Mouse (Mus musculus) layer of hippocampus, adult 11-12 months (tissue): ENCODE results near the gene Nf1.
A peak's percentile ranks its signal among the peaks of the same experiment; 100 is the strongest.
"Not testable (repeated sequence)": the region's sequence is repeated elsewhere in the genome, so short reads cannot be mapped to it uniquely, and the experiment has no call there.

Source experiments
- DNase-seq: peaks from one replicate; pipeline ENCODE4 v3.0.0; 2022; ENCODE audit warnings: low spot score

Nf1 gene

DNA sequence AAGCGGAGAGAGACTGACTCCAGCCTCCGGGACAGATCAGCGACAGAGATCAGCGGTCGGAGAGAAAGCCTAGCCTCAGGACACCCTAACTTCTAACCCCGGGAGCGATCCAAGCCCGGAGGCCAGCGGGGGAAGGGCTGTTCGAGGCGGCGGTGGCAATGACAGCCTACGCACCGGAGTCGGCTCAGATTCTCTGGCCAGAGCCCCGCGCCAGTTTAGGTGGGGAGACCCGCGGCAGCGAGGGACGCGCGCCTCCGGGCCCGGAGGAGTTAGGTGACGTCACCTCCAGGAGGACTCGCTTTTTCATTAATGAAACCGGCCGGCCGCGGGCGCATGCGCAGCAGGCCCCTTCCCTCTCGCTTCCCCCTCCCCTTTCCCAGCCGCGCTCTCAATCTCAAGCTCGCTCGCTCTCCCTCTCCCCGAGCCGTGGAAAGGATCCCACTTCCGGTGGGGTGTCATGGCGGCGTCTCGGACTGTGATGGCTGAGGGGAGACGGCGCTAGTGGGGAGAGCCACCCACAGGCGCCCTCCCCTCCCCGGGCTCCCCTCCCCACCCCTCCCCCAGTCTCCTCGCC, at the start of gene Nf1:
Gene Nf1 (plus strand): TSS at position 460 of the 574 bp plus-strand sequence.
- DNase-seq, result peak; percentile 96

DNA sequence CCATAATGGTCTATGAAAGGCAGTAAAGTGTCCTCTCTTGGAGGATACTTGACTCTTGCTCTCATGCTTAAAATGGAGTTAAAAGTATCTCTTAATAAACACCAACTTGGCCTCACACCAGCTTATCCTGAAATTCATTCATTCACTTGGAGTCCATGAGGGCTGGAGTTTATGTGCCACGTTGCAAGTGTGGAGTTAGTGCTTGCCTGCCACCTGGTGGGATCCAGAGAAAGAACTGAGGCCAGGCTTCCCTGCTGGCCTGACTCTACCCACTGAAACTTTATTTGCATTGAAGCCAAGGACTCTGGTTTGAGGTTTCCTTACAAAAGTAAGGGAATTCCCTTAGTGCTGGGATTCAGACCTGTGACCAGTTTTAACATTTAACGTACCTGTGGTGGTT, 49.0 kb upstream of the Nf1 start:
- peak; percentile 33 for DNase-seq

DNA sequence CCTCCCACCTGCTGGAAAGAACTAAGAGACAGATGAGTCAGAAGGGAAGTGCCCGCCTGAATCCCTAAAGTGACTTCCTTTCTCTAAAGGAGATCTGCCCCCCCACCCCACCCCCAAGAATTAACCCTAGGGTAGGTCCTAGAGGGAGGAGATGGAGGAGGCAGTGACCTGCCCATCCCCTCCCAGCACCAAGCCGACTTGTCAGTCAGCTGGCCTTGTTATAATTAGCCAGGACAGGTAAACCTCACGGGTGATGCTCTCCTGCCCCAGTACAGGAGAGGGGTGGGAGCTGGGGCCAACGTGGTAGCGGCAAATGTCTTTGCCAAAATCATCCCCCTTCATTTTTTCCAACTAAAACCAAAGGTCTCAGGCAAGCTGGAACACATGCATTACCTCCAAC, 47.8 kb upstream of the Nf1 start:
- no peak for DNase-seq

- DNase-seq, result no peak
Observed at GRCm38 (mm10) chr11:79292130-79292529, 47.4 kb upstream of the Nf1 start.

GRCm38 (mm10) chr11:79293025-79293424, 46.5 kb upstream of the Nf1 start:
- no peak for DNase-seq

- DNase-seq, result no peak
Observed at GRCm38 (mm10) chr11:79293971-79294370, 45.5 kb upstream of the Nf1 start.

GRCm38 (mm10) chr11:79296167-79296566, 43.3 kb upstream of the Nf1 start:
- DNase-seq, result peak; percentile 65

GRCm38 (mm10) chr11:79296856-79297491, 42.5 kb upstream of the Nf1 start, which contains the start of gene Gm9964:
Gene Gm9964 (minus strand): TSS chr11:79296906.
- no peak for DNase-seq

DNA sequence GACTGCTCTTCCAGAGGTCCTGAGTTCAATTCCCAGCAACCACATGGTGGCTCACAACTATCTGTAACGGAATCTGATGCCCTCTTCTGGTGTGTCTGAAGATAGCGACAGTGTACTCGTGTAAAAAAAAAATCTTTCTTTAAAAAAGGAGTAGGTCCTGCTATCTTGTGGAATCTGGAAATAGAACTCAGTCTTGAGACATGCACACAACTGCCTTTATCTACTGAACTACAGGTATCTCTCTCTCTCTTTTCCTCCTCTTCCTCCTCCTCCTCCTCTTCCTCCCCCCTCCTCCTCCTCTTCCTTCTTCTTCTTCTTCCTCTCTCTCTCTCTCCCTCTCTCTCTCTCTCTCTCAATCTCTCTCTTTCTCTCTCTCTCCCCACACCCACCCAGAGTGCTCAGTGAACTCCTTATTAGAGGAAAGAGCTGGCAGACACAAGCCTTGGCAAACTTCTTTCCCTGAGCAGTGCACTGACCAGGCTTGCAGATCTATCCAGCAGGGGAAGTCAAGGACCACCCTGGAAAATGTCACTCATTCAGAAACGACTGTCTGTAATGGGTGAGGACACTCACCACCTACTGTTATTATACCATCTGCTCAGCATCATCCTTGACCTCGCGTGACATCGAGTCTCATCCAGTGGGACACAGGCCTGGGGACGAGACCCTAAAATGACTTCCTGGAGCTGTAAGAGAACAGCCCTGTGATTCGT, 39.6 kb upstream of the Nf1 start:
- no peak for DNase-seq

- no peak for DNase-seq
Observed at GRCm38 (mm10) chr11:79303109-79303508, 36.4 kb upstream of the Nf1 start.

DNA sequence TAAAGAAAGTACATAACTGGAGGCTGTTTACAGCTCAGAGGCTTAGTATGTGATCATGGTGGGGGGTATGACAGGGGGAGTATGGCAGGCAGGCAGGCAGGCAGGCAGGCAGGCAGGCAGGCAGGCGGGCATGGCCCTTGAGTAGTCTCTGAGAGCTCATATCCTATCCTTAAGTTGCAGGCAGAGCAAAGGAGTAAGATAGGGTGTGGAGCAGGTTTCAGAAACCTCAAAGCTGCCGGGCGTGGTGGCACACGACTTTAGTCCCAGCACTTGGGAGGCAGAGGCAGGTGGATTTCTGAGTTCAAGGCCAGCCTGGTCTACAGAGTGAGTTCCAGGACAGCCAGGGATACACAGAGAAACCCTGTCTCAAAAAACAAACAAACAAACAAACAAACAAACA, 35.2 kb upstream of the Nf1 start:
- not testable (repeated sequence) for DNase-seq

- no peak for DNase-seq
Observed at GRCm38 (mm10) chr11:79305697-79306340, 33.7 kb upstream of the Nf1 start.

- no peak for DNase-seq
Observed at GRCm38 (mm10) chr11:79306510-79306909, 33.0 kb upstream of the Nf1 start.

- DNase-seq, result peak; percentile 46
Observed at GRCm38 (mm10) chr11:79306996-79307395, 32.5 kb upstream of the Nf1 start.

GRCm38 (mm10) chr11:79307560-79308200, 31.8 kb upstream of the Nf1 start:
- no peak for DNase-seq

- DNase-seq, result no peak
Observed at GRCm38 (mm10) chr11:79310467-79310866, 29.0 kb upstream of the Nf1 start.

GRCm38 (mm10) chr11:79316807-79317345, 22.6 kb upstream of the Nf1 start:
- no peak for DNase-seq

DNA sequence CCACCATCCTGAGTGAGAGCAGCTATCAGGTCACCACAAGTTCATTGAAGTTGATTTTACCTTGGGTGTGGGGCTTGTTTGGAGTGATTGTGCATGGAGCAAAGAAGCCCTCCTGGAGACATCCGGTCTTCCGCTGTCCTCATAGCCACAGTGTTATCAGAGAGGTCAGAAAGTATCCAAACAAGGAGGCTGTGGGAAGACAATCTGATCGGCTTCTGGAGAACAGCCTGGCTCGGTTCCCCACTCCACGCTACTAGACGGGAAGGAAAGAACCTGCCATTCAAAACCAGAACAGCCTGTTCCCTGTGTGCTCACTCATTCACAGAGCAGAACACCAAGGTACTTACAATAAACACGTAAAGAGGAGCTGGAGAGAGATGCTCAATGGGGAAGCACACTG, 19.7 kb upstream of the Nf1 start:
- DNase-seq, result no peak

DNA sequence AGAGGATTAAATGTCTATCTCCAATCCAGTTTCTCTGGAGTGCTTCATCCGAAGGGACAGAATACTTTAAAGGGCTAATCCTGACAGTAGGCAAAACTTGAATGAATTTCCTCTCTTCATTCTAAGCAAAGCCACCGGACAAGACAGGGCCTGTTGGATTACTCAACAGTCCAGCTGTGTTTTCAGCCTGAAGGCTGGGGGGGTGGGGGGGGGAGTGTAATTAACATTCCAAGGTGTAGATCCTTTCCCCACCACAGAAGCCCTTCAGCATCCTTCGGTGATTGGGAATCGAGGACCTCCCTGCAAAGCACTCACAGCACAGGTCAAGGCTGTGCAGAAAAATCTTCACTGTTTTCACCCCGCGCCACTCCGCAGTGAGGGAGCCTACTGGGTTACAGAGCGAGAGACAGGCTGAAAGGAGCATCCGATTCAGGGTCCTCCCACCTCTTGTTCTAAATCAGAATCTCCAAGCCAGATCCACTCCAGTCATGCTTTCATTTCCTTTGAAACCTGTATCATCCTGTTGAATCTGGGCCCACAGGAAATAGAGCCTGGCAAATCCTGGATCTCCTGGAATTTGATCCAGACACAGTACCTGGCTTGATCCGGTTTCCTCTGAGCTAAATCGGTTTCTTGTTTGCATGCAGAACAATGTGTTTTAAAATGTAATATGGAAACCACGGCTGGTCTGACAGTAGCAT, 15.4 kb upstream of the Nf1 start:
- no peak for DNase-seq

GRCm38 (mm10) chr11:79325663-79326062, 13.8 kb upstream of the Nf1 start:
- no peak for DNase-seq

DNA sequence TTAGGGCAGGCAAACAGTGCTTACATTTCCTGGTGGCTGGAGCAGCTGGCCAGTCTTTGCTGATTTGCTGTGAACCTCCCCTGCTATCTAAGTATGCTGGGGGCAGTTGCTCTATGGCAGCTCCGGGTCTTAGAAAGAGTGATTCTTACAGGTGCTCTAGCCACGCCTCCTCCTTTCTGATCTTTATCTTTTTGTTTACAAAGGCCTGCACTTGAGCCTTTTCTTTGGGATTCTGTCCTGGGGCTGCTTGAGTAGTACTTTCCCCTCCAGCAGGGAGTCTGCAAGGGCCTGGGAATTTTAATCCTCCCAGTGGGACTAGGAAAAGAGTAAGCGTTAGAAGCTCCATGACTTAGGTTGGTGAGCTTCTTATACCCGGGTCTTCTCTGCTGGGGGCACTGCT, 12.4 kb upstream of the Nf1 start:
- DNase-seq, result no peak
